Mouse (Mus musculus): ENCODE results near the gene H2al1d.
"Not testable (repeated sequence)": the region's sequence is repeated elsewhere in the genome, so short reads cannot be mapped to it uniquely, and the experiment has no call there.

DNA sequence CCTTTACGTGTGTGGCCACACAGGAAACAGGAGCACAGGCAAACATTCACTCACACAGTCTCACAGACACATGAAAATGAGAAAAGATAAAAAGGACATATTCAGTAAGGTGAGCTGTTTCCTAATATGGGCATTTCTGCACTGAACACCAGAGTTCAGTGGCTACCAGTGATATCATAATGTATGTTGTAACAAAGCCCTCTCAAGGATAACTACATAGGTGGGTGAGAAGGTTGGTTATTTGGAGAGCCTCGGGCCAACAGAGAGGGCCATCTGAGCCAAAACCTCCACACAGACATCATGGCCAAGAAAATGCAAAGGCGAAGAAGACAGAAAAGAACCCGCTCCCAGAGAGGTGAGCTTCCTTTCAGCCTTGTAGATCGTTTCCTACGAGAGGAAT, at the start of gene H2al1d:
- TF ChIP-seq CTCF (conservative IDR thresholded peaks at IDR 0.05 in 1 of 2, IDR thresholded peaks at IDR 0.05 in 1 of 2; ENCODE audit: low read depth in 2 of 2, low read length in 2 of 2); POLR2A (IDR thresholded peaks at IDR 0.05; ENCODE audit: low read depth, low read length); MYC (IDR thresholded peaks at IDR 0.05; ENCODE audit: low read depth, low read length); ELF1 (IDR thresholded peaks at IDR 0.05; ENCODE audit: low read depth, low read length); USF2 (conservative IDR thresholded peaks at IDR 0.05; ENCODE audit: low read depth, low read length): not testable (repeated sequence)
